Mouse (Mus musculus): ENCODE data around the gene Pde9a.

DNA sequence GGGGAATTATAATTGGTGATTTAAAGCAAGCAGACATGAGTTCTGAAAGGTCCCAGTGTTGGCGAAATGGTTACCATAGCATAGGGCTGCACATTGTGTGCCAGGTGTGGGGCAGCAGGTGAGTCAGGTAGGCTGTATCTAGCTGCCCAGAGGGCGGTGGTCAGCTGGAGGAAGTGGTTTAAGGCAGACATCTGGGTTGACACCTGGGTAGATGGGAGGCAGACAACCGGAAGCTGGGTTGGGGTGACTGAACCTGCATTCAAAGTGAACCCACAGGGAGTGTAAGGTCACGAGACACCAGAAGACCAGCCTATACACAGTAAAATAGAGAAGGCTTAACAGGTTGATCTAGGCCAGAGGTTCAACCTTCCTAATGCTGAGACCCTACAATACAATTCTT is 54.0 kb downstream of the Pde9a start:
- TF ChIP-seq GATA1 (IDR thresholded peaks at IDR 0.05; ENCODE audit: low read length) = no peak
- TF ChIP-seq TAL1 (IDR thresholded peaks at IDR 0.05; ENCODE audit: low read length) = no peak

Data from erythroblast, embryonic 14.5 days (primary cell).